Mouse (Mus musculus): ENCODE data around the gene Grap.
A peak's percentile ranks its signal among the peaks of the same experiment; 100 is the strongest.

The Grap gene

DNA sequence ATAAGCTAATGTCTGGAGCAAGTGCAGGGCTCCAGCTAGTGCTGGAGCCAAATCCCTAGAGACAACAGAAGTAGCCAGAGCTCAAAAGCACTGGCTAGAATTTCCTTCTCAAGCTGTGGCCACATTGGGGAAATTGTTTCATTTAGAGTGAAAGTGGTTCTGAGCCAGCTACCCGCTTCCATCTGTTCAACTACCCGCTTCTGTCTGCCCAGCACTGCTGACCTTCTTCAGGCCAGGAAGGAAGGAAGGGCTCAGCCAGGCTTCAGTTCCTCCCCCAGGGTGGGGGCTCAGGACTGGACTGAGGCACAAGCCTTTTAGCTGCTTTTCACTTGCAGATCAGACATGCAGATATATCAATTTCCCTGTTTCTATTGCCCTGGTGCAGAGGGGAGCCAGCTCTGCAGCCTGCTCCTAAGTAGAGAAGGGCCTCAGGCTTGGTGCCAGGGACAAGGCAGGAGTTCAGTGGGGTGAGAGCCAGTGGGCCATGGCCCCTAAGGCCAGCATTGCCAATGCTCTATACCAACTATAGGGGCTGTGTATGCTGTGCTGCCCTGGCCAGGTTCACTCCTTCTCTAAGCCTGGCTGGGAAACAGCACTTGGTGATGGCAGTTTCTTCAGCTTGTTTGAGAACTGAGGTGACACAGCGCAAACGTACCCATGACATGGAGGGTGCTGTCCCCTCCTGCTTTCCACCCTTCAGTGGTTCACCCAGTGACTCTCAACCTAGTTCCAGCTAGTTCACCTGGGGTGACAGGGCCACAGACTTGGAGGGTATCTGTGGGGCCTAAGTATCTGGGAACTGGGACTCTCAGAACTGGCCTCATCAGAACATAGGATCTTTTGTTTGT, 6.2 kb downstream of the Grap start:
- peak; percentile 54 to 55 for DNase-seq

- peak; percentile 29 to 37 for DNase-seq
Measured at GRCm38 (mm10) chr11:61660001-61660400, 6.9 kb downstream of the Grap start.

- no peak for DNase-seq
Measured at GRCm38 (mm10) chr11:61660806-61661392, 7.8 kb downstream of the Grap start.

- DNase-seq, result no peak
Measured at GRCm38 (mm10) chr11:61662189-61662588, 9.1 kb downstream of the Grap start.

DNA sequence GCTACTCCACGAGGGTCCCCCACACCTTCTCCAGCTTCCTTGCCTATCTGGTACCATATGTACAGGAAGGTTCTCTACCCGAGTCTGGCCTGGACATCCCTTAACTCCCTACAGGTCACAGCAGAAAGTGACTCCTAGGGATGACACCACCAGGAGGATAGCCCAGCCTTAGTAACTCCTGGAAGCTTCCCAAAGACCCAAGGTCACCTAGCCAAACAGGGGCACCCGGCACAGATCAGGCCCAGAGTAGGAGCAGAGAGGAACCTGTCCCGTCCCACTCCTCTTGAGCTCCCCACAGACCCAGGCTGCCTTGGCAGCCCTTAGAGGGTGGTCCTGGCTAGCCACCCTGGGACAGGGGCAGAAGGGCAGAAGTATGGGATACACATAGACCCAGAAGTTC, 12.3 kb downstream of the Grap start:
- DNase-seq, result no peak

GRCm38 (mm10) chr11:61665991-61666799, 13.1 kb downstream of the Grap start:
- peak; percentile 57 to 60 for DNase-seq

GRCm38 (mm10) chr11:61667248-61667647, 14.2 kb downstream of the Grap start:
- no peak for DNase-seq

DNA sequence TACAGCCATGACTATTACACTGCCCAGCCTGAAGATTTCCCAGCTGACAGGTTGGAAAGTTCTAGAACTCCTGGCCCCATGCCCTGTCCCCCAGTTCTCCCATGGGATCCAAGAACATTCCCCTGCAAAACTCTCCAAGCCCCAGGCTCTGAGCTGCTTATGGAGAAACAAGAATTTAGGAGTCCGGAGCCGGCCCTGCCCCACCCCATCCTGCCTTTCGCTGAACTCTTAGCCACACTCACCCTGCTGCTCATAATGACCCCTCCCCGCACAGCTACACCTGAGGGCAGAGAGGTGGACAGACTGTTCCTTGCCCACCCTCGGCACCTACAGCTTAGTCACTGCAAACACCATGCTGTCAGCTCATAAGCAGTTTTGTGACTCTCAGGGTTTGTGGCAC, 14.7 kb downstream of the Grap start:
- DNase-seq, result no peak

GRCm38 (mm10) chr11:61669492-61670490, 16.7 kb downstream of the Grap start:
- no peak for DNase-seq

DNA sequence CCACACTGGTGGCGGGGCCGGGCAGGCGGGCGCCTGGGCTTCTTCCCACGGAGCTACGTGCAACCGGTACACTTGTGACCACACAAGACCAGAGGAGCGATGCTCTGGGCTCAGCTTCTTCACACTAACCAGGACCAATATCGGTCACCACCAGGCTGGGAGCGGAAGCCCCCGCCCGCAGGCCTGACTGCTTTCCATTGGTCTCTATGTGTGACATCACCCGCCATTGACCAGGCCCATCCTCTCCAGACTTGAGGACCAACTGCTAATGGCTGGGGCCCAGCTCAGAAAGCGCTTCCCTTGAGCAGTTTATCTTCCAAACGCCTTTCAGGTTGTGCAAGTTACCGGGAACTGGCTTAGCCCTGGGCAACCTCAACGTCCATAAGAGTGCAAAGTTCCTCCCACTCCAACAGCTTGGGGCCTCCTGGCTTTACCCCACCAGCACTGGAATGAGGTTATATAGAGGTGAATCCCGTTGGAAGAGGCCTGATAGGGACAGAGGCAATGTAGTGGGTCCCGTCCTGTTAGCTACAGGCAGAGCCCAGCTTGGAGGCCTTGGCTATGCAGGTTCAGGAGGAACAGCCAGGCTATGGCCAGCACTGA, 18.8 kb downstream of the Grap start:
- no peak for DNase-seq

- DNase-seq, result peak; percentile 70 to 74
Measured at GRCm38 (mm10) chr11:61673686-61674085, 20.6 kb downstream of the Grap start.

DNA sequence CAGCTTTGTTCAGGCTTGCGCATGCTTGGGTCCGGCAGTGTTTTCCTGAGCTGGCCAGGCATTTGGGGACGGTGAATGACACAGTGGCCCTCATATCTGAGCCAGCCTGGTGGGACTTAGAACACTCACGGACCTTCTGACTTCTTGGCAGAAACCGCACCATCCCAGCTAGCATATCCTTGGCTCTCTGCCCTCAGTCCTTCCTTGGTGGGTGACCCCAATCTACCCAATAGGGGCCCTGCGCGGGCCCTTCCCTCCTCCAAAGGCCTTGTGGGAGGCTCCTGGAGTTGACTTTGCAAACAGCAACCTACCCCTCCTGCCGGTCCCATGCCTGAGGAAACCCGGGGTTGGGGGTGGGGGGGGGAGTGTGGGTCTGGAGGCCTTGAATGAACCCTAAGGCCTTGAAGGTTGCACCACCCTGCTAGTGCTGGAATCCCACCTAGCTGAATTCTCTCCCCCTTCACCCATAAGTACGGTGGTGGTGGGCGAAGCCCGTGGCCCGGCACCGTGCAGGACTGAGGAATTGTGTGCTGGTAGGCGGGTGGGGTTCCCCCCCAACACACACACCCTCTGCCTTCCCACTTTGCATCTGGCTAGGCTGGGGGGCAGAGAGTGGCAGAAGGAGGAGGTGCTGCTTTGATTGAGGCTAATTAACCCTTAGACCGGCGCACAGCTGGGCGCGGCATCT, 21.2 kb downstream of the Grap start:
- no peak for DNase-seq

GRCm38 (mm10) chr11:61674839-61675159, 21.7 kb downstream of the Grap start:
- DNase-seq, result no peak

GRCm38 (mm10) chr11:61675332-61675731, 22.3 kb downstream of the Grap start:
- no peak for DNase-seq

DNA sequence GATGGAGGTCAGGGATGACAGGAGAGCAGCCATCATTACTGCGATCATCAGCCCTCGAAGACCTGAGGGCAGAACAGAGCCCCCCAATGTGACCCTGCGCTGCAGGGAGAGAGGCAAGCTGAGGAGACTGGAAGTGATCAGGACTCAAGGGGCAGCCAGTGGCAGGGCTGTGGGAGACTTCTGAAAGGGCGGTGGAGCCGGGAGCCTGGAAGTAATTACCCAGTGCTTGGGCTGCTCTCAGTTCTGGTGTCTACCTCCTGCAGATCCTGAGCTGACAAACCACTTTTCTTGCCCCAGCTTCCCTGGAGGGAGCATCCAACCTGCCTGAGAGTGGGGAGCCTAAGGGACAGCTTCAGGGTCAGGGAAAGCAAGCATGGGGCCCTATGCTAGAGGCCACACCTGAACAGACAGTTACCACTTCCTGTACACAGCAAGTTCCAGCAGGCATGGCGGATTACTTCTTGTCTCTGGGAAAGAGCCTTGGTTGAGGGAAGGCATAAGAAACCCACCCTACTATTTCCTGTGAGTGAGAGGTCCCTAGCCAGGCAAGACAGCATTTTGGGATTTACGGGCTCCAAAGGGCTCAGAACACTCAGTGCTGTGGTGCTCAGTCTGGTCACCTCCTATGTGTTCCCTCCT, 23.3 kb downstream of the Grap start:
- DNase-seq, result no peak

DNA sequence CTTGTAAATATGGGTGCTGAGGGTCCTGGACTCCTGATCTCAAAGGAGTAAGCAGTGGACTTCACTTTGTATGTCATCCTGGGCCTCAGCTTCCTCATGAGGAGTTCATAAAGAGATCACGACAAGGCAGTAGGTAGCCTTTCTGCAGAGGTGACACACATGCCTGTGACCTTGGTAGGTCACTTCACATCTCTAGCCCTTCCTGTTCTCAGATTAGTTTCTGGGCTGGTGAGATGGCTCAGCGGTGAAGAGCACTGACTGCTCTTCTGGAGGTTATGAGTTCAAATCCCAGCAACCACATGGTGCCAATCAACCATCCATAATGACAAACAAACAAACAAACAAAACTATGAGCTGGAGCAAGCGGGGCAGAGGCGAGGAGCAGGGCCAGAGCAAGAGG, 24.6 kb downstream of the Grap start:
- no peak for DNase-seq

GRCm38 (mm10) chr11:61679091-61679866, 26.2 kb downstream of the Grap start:
- no peak for DNase-seq

GRCm38 (mm10) chr11:61683907-61684731, 31.1 kb downstream of the Grap start, which contains the start of gene Fam83g:
Fam83g (plus strand) TSS chr11:61684091.
- no peak for DNase-seq

GRCm38 (mm10) chr11:61685119-61685725, 32.2 kb downstream of the Grap start:
- DNase-seq, result no peak

Measured in cerebellum, postnatal 36 days (tissue).